In genomic region chr9:115893947-115894346, GRCm38 (mm10) we compare ENCODE assay signal across 16 mouse cellular contexts. TPM values are rescaled to one million over a fixed set of nuclear protein-coding genes. Genes with fewer than 3 reads are reported as not detected.
A peak's percentile ranks its signal among the peaks of the same experiment; 100 is the strongest.
DNase-seq lines count a peak whose midpoint lies in the region; ATAC-seq and TF ChIP-seq lines count a peak whose summit lies in the region.
"Had no signal": no experiment of that assay in that cellular context is flagged by ENCODE, and none has a peak within 500 bp of the region (broad histone marks: within the 10 kb centered on the region; RNA-seq: fewer than 3 reads in every experiment).

No protein-coding gene starts in this region.

- ATAC-seq in heart, postnatal 0 days (ENCODE audit: insufficient read depth, low read depth) = peak; percentile 69
- no peak for ATAC-seq in Patski

- in situ Hi-C loops in Patski (cut with MboI; ENCODE audit: low pct_unique_long_range_greater_than_20kb) = no loop called here

- H3K36me3 ChIP-seq in heart, postnatal 0 days (replicated peaks; ENCODE audit: control insufficient read depth, insufficient read depth, low read length) = no peaks in the 10 kb centered on the region
- H3K36me3 ChIP-seq: embryonic facial prominence, embryonic 12.5 days; limb, embryonic 15.5 days; lung, embryonic 15.5 days had no signal

- DNase-seq in adrenal gland, postnatal 10 days = peak; percentile 42
- no peak for DNase-seq in adrenal gland, adult 18-20 months (ENCODE audit: low spot score in 2 of 2)
- DNase-seq in heart, postnatal 0 days (ENCODE audit: low spot score) = peak; percentile 57
- DNase-seq in heart, adult 18-20 months = no peak
- peak; percentile 4 for DNase-seq in Patski (ENCODE audit: low read depth, low spot score)
- peak; percentile 30 for DNase-seq in kidney, postnatal 14 days
- DNase-seq in thymus, postnatal 4 days = no peak
- no peak for DNase-seq in urinary bladder, postnatal 10 days (ENCODE audit: low spot score)
- DNase-seq: adrenal gland, adult 2 months; layer of hippocampus, adult 9-11 months; right cerebral cortex, adult 18-20 months had no signal

- WGBS in heart, postnatal 0 days = 56% methylated on average over 10 of the region's 10 CpGs

- CTCF ChIA-PET in Patski (lab: Charles Lee) = interaction anchor here (1.1 kb wide), 1 partner anchor 11 kb away, joined by 3 read pairs; no protein-coding TSS in a partner anchor

- no peak overlapping the region for H3K4me2 ChIP-seq in heart, postnatal 0 days (ENCODE audit: low read depth, low read length)
- H3K4me2 ChIP-seq: embryonic facial prominence, embryonic 12.5 days; limb, embryonic 15.5 days; lung, embryonic 15.5 days; midbrain, embryonic 11.5 days had no signal

- no peaks in the 10 kb centered on the region for H3K27me3 ChIP-seq in heart, postnatal 0 days (ENCODE audit: control insufficient read depth, insufficient read depth, low read length)
- H3K27me3 ChIP-seq in Patski = no peaks in the 10 kb centered on the region
- H3K27me3 ChIP-seq: embryonic facial prominence, embryonic 12.5 days; limb, embryonic 15.5 days; lung, embryonic 15.5 days had no signal

- TF ChIP-seq CTCF in heart, postnatal 0 days (IDR thresholded peaks at IDR 0.05; ENCODE audit: low read depth) = no peak
- no peak for TF ChIP-seq CTCF in Patski (IDR thresholded peaks at IDR 0.05)

- peaks cover 7% of the 10 kb centered on the region for H3K4me1 ChIP-seq in heart, postnatal 0 days (ENCODE audit: control insufficient read depth, insufficient read depth)
- H3K4me1 ChIP-seq: embryonic facial prominence, embryonic 12.5 days; limb, embryonic 15.5 days; lung, embryonic 15.5 days had no signal

- H3K4me3 ChIP-seq in heart, postnatal 0 days (ENCODE audit: low read depth, low read length) = no peak overlapping the region
- H3K4me3 ChIP-seq: embryonic facial prominence, embryonic 12.5 days; limb, embryonic 15.5 days; lung, embryonic 15.5 days had no signal

- H3K27ac ChIP-seq in heart, postnatal 0 days (ENCODE audit: low read depth) = 0 out of 2 replicates have a peak overlapping the region, but pooled peaks have one; percentile 31
- H3K27ac ChIP-seq: embryonic facial prominence, embryonic 12.5 days; limb, embryonic 15.5 days; lung, embryonic 15.5 days had no signal

- POLR2A ChIA-PET in Patski (lab: Charles Lee) = no interaction called here

- no peak for TF ChIP-seq EP300 in heart, postnatal 0 days (IDR thresholded peaks at IDR 0.05; ENCODE audit: low read depth)

- peaks cover 10% of the 10 kb centered on the region for H3K9me3 ChIP-seq in heart, postnatal 0 days (replicated peaks; ENCODE audit: control insufficient read depth, low read length)
- H3K9me3 ChIP-seq: limb, embryonic 15.5 days; lung, embryonic 15.5 days had no signal

- no peak overlapping the region for H3K9ac ChIP-seq in heart, postnatal 0 days (replicated peaks; ENCODE audit: low read depth, low read length)
- H3K9ac ChIP-seq: embryonic facial prominence, embryonic 12.5 days; limb, embryonic 15.5 days; lung, embryonic 15.5 days had no signal

RNA-seq across cellular contexts. Expression of gene Gadl1, which starts 15.3 kb away (rescaled TPM):
- 1 to 10 TPM in 1 of 2 experiments, under 1 TPM in 1; 0.63 to 1.4 TPM for total RNA-seq in adrenal gland, postnatal 10 days (2021)
- total RNA-seq in adrenal gland, adult 18-20 months (2021) = under 1 TPM in 1 of 2 experiments, not detected in 1; 0.23 TPM
- 0.19 and 2.6 TPM in 2 replicates for total RNA-seq in heart, postnatal 0 days (2014; rRNA removed; ENCODE audit: low replicate concordance)
- polyA plus RNA-seq in heart, postnatal 0 days (2015; fragmentation: Nextera tagmentation; extraction: Ambion mirVana) = 0.74 and 1.1 TPM in 2 replicates
- not detected for total RNA-seq in heart, adult 18-20 months (2021)
- polyA plus RNA-seq in Patski (2021) = 0.05 TPM
- total RNA-seq: neutrophil, adult 5-6 weeks had no signal

Comparison
In these comparisons a context has a peak if more than half of its experiments do, and no peak if none do; other contexts are left out.
1. DNase-seq: peak in adrenal gland, postnatal 10 days (single experiment), heart, postnatal 0 days (single experiment), Patski (single experiment) and kidney, postnatal 14 days (single experiment); none in adrenal gland, adult 18-20 months (0 of 2), heart, adult 18-20 months (0 of 2), thymus, postnatal 4 days (single experiment) and urinary bladder, postnatal 10 days (single experiment).